Mouse (Mus musculus) frontal cortex, postnatal 10 days (tissue): ENCODE measurements around the gene Cby3.
A peak's percentile ranks its signal among the peaks of the same experiment; 100 is the strongest.
"Not testable (repeated sequence)": the region's sequence is repeated elsewhere in the genome, so short reads cannot be mapped to it uniquely, and the experiment has no call there.

Source experiments
- DNase-seq, 2 experiments: peaks; one replicate each; pipeline ENCODE4 v3.0.0; 2022; ENCODE audit warnings: low spot score in 2 of 2, mixed read lengths in 1 of 2

Cby3 gene

DNA sequence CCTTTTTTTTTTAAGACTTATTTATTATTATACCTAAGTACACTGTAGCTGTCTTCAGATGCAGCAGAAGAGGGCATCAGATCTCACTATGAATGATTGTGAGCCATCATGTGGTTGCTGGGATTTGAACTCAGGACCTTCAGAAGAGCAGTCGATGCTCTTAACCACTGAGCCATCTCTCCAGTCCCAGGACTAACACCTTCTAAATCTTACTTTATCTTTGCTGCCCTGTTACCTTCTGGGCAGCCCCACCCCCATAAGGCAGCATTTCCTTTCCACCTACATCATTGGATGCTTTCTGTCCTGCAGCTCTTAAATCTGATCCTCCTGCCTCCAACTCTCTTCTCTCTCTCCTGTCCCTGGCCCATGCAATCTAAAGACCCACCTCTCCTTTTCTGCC, 7.0 kb downstream of the Cby3 start:
- DNase-seq: not testable (repeated sequence)

DNA sequence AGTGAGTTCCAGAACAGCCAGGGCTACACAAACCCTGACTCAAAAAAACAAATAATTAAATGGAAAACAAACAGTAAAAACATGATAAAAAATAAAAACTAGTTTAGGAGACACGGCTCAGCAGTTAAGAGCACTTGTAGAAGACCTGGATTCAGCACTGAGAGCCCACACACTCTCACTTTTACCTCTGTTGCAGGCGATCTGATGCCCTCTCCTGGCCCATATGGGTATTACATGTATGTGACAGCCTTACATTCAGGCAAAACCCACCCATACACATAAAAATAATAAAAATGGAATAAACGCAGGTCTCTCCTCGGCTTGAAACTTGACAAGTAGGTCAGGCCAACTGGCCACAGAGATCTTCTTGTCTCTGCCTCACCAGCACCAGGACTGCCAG, 10.3 kb downstream of the Cby3 start:
- DNase-seq: peak in 1 of 2 experiments; percentile 74

DNA sequence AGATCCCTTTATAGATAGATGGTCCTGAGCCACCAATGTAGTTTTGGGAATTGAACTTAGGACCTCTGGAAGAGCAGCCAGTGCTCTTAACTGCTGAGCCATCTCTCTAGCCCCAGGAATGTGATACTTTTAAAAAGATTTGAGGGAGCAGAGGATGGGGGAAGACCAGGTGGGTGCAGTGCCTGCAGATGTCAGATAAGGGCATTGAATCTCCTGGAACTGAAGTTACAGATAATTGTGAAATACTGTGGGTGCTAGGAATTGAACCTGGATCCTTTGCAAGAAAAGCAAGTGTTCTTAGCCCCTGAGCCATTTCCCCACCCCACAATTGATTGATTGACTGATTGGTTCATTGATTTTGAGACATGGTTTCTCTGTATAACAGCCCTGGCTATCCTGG, 11.1 kb downstream of the Cby3 start:
- no peak for DNase-seq

DNA sequence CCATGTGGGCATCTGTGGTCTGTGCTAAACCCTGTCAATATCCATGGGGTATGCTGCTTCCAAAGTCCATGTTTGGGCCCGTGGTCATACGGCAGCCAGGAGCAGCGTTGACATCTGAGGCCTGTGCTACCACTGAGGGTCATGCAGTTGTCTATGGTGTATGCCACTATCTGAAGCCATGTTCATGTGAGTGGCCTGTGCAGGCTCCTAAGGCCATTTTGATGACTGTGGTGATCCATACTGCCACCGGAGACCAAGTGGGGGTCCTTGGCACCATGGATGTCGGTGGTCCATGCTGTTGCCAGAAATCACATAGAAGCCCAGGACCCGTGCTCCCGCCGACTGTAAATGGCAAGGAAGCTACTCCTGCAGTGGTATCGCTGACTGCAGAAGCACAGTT, 13.3 kb downstream of the Cby3 start:
- DNase-seq: no peak

DNA sequence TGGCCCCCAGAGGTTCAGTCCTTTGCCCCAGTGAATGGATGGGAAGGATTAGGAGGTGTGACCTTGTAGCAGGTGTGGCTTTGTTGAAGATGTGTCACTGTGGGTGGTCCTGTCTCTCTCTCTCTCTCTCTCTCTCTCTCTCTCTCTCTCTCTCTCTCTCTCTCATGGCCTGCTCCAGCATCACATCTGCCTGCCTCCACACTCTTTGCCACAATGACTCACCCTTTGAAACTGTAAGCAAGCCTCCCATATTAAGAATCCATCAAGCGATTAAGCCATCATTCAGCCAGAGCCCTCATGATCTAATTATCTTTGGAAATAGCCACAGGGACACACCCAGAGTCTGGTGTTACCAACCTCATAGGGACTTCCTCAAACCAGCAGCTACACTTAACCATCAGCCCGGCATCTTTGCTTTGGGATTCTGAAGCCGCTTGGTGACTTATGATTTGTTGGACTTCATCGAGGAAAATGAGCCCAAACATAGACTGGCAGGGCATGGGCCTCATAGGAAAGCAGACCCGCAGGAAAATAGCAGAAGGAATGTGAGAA, 15.2 kb downstream of the Cby3 start:
- DNase-seq: no peak

DNA sequence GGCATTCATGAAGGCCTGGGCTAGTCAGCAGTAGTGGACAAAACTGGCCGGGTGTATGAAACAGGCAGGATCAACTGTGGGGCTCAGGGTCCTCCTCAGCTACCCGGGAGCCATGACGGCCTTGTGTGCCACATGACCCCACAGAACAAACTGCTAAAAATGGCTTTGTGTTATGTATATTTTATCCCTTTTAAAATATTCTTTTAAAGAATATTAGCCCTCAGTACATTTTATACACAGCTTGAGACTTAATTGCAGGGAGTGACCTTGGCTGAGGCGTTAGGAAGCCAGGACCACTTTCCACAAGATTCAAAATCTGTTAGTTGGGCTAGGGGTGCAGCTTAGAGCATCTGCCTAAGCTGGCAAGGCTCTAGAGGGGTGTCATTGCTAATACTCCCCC, 16.7 kb downstream of the Cby3 start:
- DNase-seq: no peak

DNA sequence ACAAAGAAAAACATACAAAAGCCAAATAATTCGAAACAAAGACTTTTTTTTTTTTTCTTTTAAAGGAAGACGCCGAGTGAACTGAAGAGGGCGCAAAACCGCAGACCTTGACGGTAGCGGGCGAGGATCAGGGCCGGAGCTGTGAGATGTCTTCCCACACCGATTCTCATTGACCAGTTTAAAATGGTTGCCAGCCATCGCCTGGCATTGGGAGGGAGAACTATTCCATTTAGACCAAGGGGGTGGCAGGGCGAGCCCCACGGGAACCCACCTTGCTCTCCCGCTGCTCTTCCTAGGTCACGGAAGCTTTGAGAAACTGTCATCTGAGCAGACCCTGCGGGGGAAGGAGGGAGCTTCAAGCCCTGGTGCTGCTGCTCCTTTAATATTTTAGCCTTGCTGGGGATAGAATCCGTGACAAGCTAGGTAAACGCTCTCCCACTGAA, 17.2 kb downstream of the Cby3 start:
- DNase-seq: peak in 1 of 2 experiments; percentile 49

DNA sequence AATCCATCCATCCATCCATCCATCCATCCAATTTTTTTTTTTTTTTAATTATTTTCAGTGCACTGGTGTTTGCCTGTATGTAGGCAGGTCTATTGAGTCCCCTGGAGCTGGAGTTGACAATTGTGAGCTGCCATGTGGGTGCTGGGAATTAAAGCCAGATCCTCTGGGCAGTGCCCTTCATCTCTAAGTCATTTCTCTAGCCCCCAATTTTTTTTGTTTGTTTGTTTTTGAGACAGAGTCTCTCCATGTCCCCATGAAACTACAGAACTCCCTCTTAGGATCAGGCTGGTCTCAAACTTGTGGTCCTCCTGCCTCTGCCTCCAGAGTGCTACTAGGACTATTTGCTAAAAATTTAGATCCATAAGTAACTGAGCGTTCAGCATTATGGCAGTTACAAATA, 17.6 kb downstream of the Cby3 start:
- no peak for DNase-seq

DNA sequence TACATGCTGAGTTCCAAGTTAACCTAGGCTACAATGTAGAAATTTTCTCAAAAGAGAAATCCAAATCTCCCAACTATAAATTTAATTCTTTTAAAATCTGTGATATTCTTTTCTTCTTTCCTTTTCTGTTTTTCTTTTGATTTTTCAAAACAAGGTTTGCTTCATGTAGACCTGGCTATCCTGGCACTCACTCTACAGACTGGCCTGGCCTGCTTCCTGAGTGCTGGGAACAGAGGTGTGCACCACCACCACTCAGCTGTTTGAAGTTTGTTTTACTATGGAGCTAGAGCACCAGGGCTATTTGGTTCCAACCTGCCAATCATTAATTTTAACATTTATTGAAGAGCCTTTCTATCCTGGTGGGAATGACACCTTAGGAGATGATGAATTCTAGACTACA, 18.8 kb downstream of the Cby3 start:
- DNase-seq: no peak

DNA sequence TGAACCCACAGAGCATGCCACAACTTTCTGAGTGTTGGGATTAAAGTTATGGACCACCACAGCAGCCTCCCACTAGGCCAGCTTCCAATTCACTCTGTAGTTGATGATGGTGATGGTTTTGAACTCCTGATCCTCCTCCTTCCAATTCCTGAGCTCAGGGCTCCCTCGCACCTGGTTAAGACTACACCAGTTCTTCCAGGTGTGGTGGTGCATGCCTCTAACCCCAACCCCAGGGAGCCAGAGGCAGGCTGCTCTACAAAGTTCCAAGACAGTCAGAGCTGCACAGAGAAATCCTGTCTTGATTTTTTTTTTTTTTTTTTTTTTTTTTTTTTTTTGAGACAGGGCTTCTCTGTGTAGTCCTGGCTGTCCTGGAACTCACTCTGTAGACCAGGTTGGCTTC, 19.4 kb downstream of the Cby3 start:
- no peak for DNase-seq

DNA sequence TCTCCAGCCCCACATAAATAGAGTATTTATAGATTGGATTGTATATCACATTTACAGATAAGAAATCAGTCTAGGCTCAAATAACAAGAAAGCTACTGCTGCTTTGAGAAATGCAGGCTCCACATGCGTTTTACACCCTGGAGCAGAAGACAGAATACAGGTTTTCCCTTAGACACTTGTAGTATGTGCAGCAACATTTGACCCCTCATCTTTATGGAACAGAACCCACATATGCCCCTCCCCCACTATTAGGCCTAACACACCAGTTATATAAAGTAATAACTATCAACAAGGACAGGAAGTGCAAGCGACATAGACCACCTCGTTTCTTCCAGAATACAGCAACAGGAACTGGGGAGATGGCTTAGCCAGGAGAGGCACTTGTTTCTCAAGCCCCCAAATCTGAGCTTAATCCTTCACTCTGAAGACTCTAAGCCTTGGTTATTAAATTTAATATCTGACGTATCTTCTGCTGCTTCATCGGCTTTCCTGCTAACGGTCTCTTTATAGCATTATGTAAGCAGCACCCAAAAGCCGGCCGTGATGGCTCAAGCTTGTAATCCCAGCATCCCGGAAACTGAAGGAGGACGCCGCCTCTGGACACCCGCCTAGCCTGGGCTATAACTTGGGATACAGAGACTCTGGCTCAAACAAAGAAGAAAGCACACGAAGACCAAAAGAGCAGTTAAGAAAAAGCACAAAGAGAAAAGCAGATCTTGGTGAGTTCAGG, 20.2 kb downstream of the Cby3 start:
- DNase-seq: no peak

DNA sequence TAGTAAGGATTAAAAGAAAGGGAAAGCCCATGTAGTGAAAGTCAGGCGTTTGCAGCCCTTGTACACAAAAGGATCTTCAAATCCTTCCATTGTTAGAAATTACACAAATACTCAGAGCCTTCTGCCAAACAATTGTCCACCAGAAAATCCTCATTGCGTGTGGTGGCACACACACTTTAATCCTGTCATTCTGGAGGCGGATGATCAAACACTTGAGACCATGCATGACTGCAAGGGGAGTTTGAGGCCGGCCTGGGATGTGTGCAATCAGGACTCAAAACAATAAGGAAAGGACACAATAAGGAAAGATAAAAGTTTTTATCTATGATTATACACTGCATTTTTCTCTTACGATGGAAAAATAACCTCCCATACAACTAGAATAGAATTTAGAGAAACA, 21.2 kb downstream of the Cby3 start:
- no peak for DNase-seq

DNA sequence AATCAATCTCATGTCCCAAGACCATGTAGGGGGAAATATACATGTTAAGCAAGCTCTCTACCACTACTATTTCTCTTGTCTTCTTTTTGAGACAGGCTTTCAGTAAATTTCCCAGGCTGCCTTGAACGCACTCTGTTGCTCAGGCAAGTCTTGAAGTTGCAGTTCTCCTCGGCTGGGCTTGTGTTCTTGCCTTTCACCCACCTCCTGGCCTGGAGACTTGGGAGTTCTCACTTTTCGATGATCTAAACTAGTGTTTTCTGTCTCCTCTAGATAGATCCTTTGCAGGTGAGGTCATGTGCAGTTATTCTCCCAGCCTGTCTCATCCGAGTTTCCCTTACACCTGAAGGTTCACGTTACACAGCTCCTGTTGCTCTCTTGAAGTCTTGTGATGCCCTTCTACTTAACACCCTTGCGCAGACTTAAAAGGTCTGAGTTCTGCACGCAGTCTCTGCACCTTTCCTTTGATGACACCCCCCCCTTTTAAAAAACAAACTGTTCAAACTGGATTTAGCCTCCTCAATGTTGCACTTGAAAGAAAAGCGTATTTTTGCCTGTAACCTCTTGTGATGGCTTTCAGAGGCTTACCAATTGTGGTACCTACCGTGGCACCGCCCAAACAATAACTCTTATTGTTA, 22.0 kb downstream of the Cby3 start:
- DNase-seq: no peak

DNA sequence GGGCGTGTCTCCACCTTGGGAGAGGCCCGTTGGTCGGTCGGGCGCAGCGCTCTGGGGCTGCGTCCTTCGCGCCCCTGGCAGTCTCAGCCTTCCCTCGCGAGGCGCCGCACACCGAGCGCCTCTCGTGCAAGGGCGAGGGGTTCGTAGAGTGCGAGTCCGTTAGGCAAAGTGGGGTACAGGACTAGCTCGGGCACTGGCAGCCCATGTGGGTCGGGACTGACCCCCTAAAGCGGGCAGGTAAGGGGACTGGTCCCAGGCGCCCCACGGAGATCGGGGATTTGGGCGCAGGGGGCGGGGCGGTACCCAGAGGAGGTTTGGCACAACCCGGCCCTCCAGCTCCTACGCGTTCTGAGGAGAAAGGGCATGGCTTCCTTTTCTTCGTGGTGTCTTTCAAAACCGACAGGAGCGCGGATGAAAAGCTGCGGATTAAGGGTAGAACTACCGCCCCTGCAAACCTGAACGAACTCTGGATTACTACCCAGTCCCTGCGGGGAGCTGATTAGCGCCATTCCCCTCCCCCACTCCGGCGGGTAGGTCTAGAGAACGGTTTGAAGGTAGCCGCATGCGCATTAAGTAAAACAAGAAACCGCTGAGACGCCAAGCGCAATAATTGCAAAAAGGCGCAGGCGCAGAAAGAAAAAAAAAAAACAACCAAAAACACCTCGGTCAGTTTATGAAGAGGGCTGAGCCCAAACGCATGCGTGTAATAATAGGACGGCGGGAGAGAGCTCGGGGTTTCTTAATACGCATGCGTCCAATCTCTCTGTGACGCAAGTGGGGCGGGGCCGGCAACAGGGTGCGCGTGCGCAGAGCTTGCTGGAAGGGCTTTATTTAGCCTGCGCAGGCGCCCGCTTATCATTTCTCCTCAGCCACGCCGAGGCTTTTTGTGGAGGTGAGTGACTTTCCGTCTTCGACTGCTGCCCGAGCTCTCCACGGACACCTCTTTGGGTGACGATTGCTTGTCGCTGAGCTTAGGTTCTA, 22.9 kb downstream of the Cby3 start, which contains the start of gene Hnrnph1:
Gene Hnrnph1 (plus strand): TSS at position 80 of the 981 bp plus-strand sequence.
- DNase-seq: peak; percentile 97 to 98

DNA sequence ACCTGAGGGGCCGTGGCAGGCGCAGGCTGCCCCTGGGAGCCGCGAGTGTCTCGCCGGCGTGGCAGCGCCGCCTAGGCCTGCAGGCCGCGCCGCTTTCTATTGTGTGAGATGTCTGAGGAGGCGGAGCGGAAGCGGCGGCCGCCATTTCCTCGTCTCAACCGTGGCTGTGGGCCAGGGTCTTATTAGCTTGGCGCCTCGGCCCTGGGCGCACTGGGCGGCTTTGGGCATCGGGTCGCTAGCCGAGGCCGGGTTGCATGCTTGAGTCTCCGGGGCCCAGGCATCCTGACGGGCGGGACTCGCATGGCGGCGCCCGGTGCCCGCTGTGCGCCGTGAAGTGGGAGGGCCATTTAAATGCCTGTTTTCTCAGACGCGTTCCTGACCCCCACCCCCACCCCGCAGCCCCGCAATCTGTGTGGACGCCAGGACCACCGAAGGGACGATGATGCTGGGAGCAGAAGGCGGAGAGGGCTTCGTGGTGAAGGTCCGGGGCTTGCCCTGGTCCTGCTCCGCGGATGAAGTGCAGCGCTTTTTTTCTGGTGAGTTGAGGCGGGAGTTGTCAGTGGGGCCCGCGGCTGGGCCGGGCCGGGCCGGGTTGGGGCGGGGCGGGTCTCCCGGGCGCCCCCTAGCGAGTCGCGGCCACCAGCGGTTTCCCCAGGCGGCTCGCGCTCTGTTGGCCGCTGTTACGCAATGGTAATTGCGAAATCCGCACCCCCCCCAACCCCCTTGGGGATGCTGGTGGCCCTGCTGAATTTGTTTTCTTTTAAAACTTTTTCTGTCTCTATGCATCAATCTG, 23.8 kb downstream of the Cby3 start:
- DNase-seq: peak; percentile 63 to 84

DNA sequence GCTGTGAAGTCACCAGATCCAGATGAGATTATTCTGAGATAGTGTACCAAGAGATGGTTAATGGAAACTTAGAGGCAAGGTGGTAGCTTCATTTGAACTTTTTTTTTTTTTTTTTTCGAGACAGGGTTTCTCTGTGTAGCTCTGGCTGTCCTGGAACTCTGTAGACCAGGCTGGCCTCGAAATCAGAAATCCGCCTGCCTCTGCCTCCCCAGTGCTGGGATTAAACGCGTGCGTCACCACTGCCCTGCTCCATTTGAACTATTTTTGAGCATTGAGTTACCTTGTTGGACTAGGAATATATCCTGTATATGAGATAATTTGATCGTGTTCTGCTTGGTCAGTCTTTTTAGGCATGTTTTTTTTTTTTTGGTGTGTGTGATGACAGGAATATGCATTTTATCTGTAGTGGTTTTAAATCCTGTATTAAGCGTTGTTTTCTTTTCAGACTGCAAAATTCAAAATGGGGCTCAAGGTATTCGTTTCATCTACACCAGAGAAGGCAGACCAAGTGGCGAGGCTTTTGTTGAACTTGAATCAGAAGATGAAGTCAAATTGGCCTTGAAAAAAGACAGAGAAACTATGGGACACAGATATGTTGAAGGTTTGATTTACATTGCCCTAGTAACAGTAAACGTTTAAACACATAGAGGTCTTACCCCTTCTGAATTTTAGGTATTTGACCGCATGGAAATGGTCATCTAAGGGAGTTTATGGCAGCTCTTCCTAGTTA, 24.9 kb downstream of the Cby3 start:
- no peak for DNase-seq

DNA sequence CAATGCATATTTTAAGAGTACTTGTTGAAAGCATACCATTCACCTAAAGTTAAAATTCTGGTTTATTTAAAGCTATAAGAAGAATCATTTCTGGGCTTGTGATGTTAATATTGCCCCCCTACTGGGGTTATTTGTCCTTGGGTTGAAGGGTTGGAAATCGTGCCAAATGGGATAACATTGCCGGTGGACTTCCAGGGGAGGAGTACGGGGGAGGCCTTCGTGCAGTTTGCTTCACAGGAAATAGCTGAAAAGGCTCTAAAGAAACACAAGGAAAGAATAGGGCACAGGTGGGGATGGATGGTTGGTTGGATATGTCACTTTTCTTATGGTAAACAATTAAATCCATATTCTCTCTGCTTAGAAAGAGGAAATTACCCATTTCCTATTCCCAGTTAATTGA, 27.0 kb downstream of the Cby3 start:
- DNase-seq: no peak

DNA sequence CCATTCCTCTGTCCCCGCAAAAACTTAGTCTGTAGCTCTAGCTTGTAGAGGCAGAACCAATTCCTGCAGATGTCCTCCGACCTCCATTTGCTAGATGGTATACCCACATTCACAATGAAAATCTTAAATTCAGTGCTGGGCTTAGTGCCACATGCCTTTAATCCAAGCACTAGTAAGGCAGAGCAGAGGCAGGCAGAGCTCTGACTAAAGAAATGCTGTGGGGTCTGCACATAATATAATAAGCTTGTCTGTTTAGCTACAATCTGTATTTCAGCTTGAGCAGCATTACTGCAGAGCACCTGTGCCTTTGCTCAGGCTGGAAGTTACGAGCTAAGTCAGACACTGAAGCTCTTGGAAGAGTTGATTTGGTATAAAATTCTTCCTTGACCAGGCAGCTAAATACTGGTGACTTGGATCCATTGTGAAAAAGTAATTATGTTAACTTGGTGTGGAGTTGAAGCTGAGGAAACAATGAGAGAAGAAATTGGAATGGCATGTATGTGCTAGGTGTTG, 33.0 kb downstream of the Cby3 start:
- no peak for DNase-seq

DNA sequence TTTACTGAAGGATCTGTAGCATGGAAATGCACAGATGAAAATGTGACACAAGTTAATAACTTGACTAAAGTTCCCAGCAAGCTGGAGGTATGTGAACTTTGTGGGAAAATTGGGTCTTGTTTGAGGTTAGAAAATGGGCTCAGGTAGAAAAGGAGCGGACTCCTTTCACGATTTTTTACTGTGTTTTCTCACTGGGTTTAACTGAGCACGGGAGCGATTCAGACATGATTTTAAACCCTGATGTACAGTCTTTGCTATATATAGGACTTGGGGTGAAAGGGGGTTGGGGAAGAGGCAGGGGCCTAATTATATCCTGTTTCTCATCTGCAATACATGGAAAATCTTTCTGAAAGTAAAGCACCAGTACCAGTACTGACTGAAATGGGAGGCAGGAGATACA, 33.4 kb downstream of the Cby3 start:
- no peak for DNase-seq

DNA sequence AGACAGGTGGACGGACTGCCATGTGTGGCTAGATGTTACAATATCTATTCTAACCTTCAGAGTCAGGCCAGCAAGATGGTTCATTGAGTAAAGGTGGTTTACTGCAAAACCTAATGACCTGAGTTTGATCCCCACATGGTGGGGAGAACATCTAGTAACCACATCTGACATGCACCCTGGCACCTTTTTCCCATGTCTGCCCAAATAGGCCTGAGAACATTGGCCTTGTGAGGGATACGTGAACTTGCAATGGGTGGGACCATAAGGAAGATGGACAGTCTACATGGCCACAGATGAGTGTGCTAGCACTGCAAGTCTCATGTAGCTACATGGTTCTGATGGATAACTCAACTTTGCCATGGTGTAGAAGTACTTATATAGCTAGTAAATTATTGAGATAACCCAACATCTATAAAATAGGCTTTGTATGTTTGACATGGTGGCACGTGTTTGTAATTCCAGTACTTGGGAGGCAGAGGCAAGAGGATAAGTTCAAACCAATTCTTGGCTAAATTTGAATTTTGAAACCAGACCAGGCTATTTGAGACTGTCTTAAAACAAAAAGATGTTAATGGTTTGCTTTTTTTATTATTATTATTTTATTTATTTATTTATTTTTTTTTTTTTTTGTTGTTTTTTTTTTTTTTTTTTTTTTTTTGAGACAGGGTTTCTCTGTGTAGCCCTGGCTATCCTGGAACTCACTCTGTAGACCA, 34.1 kb downstream of the Cby3 start:
- DNase-seq: no peak
